Mouse (Mus musculus): Measurements from ENCODE around the gene Pigr. TPM values are rescaled to one million over a fixed set of nuclear protein-coding genes. Genes with fewer than 3 reads are reported as not detected.

Gene Pigr
- polyA plus RNA-seq, 1 experiment = 0.17 TPM

DNA sequence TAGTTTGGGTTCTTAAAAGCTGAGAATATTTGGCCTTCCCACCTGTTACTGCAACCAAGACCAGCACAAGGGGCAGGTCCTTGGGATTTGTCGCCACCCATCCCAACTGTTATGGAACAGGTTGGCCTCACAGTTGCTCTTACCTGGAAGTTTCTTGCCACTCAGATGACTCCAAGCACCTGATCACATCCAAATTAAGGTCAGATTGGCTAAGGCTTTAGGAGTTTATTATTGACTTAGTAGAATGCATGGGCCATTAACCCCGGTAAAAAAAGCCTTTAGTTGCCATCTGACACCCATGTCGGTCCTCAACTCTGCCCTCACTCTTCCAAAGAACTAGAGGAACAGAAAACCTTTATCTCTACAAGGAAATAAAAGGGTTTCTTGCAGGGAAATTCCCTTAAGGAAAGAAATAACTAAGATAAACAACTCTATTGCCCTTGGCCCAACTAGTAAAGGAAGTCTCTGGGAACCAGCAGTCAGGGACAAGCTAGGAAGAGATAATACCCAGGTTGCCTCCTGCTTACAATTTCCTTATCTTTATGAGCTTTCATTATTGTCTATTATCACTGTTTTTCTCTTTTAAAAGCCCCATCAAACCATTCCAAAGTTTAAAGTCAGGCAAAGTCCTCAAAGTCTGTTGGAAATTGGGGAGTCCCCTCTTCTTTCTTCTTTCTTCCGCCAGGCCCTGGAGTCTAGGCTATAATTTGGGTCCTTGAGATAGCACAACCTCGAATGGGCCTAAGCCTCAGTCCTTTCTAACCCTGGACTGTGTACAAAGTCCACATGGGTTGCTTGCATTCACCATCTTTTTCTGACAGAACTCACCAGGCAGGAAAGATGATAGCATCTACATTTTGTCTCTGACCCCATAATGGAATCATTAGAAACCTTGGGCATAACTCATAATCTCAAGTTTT, 6.0 kb downstream of the Pigr start:
- Histone ChIP-seq H3K27ac (ENCODE audit: control insufficient read depth, insufficient read depth, low read depth, low read length) (no peak overlapping the region), H3K27me3 (ENCODE audit: control insufficient read depth, insufficient read depth, low read length) (no peaks in the 10 kb centered on the region), H3K4me3 (ENCODE audit: control insufficient read depth, low read depth, low read length) (no peak overlapping the region), H3K36me3 (ENCODE audit: control insufficient read depth, insufficient read depth, low read length) (no peaks in the 10 kb centered on the region), H3K4me1 (ENCODE audit: control insufficient read depth, insufficient read depth, low read length) (no peaks in the 10 kb centered on the region)
- TF ChIP-seq POLR2A (IDR thresholded peaks at IDR 0.05; ENCODE audit: control insufficient read depth, low read depth, low read length) (no peak), CTCF (IDR thresholded peaks at IDR 0.05; ENCODE audit: control insufficient read depth, insufficient read depth, insufficient replicate concordance, low read depth, low read length) (no peak)

GRCm38 (mm10) chr1:130835161-130835936, 8.9 kb downstream of the Pigr start:
- Histone ChIP-seq H3K4me3 (ENCODE audit: control insufficient read depth, low read depth, low read length) (no peak overlapping the region), H3K27ac (ENCODE audit: control insufficient read depth, insufficient read depth, low read depth, low read length) (no peak overlapping the region), H3K4me1 (ENCODE audit: control insufficient read depth, insufficient read depth, low read length) (no peaks in the 10 kb centered on the region), H3K36me3 (ENCODE audit: control insufficient read depth, insufficient read depth, low read length) (no peaks in the 10 kb centered on the region), H3K27me3 (ENCODE audit: control insufficient read depth, insufficient read depth, low read length) (no peaks in the 10 kb centered on the region)
- TF ChIP-seq CTCF (IDR thresholded peaks at IDR 0.05; ENCODE audit: control insufficient read depth, insufficient read depth, insufficient replicate concordance, low read depth, low read length) (no peak), POLR2A (IDR thresholded peaks at IDR 0.05; ENCODE audit: control insufficient read depth, low read depth, low read length) (no peak)

- Histone ChIP-seq H3K27ac (ENCODE audit: control insufficient read depth, insufficient read depth, low read depth, low read length) (no peak overlapping the region), H3K4me1 (ENCODE audit: control insufficient read depth, insufficient read depth, low read length) (no peaks in the 10 kb centered on the region), H3K36me3 (ENCODE audit: control insufficient read depth, insufficient read depth, low read length) (no peaks in the 10 kb centered on the region), H3K27me3 (ENCODE audit: control insufficient read depth, insufficient read depth, low read length) (no peaks in the 10 kb centered on the region), H3K4me3 (ENCODE audit: control insufficient read depth, low read depth, low read length) (no peak overlapping the region)
- no peak for TF ChIP-seq POLR2A (IDR thresholded peaks at IDR 0.05; ENCODE audit: control insufficient read depth, low read depth, low read length)
- TF ChIP-seq CTCF (IDR thresholded peaks at IDR 0.05; ENCODE audit: control insufficient read depth, insufficient read depth, insufficient replicate concordance, low read depth, low read length) = no peak
Measured at GRCm38 (mm10) chr1:130838288-130838687, 11.8 kb downstream of the Pigr start.

DNA sequence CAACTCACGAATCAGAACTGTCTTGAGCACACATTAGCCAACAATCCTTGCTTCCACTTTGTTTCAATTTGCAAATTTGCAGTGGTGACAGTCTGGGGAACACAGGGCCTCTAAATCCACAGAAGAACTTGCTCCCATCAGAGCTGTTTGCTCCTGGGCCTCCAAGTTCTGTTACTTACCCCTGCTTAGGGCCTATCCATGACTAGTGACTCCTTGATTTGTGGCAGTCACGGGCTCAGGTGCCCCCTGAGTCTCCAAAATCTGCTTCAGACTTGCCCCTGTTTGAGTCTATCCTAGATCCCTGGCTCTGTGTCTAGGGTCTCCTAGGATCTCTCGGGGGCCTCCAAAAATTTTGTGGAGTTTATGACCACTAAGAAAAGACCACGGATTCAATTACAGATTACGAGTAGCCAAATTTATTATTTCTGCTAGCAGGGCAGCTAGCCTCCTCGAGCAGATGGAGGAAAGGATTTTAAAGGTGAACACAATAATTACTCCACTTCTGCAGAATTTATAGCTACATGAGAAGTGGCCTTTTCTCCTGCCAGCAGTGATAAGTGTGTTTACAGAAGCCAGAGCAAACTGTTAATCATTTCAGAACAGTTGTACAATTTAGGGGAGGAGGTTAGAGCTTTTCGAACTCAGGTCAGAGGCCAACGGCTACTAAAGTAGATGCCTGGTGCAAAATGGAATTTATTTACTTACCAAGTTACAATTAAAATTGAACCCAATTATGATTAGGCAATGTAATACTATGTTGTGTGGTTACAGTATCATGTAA, 14.3 kb downstream of the Pigr start:
- Histone ChIP-seq H3K4me1 (ENCODE audit: control insufficient read depth, insufficient read depth, low read length) (no peaks in the 10 kb centered on the region), H3K27me3 (ENCODE audit: control insufficient read depth, insufficient read depth, low read length) (no peaks in the 10 kb centered on the region), H3K36me3 (ENCODE audit: control insufficient read depth, insufficient read depth, low read length) (no peaks in the 10 kb centered on the region), H3K27ac (ENCODE audit: control insufficient read depth, insufficient read depth, low read depth, low read length) (no peak overlapping the region), H3K4me3 (ENCODE audit: control insufficient read depth, low read depth, low read length) (no peak overlapping the region)
- TF ChIP-seq CTCF (IDR thresholded peaks at IDR 0.05; ENCODE audit: control insufficient read depth, insufficient read depth, insufficient replicate concordance, low read depth, low read length) (no peak), POLR2A (IDR thresholded peaks at IDR 0.05; ENCODE audit: control insufficient read depth, low read depth, low read length) (no peak)

GRCm38 (mm10) chr1:130841621-130842020, 15.1 kb downstream of the Pigr start:
- TF ChIP-seq POLR2A (IDR thresholded peaks at IDR 0.05; ENCODE audit: control insufficient read depth, low read depth, low read length) = no peak
- no peak for TF ChIP-seq CTCF (IDR thresholded peaks at IDR 0.05; ENCODE audit: control insufficient read depth, insufficient read depth, insufficient replicate concordance, low read depth, low read length)
- no peak overlapping the region for H3K4me3 ChIP-seq (ENCODE audit: control insufficient read depth, low read depth, low read length)
- no peaks in the 10 kb centered on the region for H3K27me3 ChIP-seq (ENCODE audit: control insufficient read depth, insufficient read depth, low read length)
- H3K4me1 ChIP-seq (ENCODE audit: control insufficient read depth, insufficient read depth, low read length) = no peaks in the 10 kb centered on the region
- H3K36me3 ChIP-seq (ENCODE audit: control insufficient read depth, insufficient read depth, low read length) = no peaks in the 10 kb centered on the region
- no peak overlapping the region for H3K27ac ChIP-seq (ENCODE audit: control insufficient read depth, insufficient read depth, low read depth, low read length)

DNA sequence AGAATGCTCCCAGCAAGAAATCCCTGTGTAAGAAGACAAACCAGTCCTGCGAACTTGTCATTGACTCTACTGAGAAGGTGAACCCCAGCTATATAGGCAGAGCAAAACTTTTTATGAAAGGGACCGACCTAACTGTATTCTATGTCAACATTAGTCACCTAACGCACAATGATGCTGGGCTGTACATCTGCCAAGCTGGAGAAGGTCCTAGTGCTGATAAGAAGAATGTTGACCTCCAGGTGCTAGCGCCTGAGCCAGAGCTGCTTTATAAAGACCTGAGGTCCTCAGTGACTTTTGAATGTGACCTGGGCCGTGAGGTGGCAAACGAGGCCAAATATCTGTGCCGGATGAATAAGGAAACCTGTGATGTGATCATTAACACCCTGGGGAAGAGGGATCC, 18.0 kb downstream of the Pigr start:
- Histone ChIP-seq H3K36me3 (ENCODE audit: control insufficient read depth, insufficient read depth, low read length) (no peaks in the 10 kb centered on the region), H3K27me3 (ENCODE audit: control insufficient read depth, insufficient read depth, low read length) (no peaks in the 10 kb centered on the region), H3K4me3 (ENCODE audit: control insufficient read depth, low read depth, low read length) (no peak overlapping the region), H3K27ac (ENCODE audit: control insufficient read depth, insufficient read depth, low read depth, low read length) (no peak overlapping the region), H3K4me1 (ENCODE audit: control insufficient read depth, insufficient read depth, low read length) (no peaks in the 10 kb centered on the region)
- TF ChIP-seq CTCF (IDR thresholded peaks at IDR 0.05; ENCODE audit: control insufficient read depth, insufficient read depth, insufficient replicate concordance, low read depth, low read length) (no peak), POLR2A (IDR thresholded peaks at IDR 0.05; ENCODE audit: control insufficient read depth, low read depth, low read length) (no peak)
